Mouse (Mus musculus) hindbrain, embryonic 10.5 days (tissue): ENCODE data around the gene Psmb4. TPM values are rescaled to one million over a fixed set of nuclear protein-coding genes. Genes with fewer than 3 reads are reported as not detected.

Experiments
- polyA plus RNA-seq: library from polyadenylated mRNA; unstranded; fragments of >200 nt; fragmentation: Nextera tagmentation; extraction: Ambion mirVana; gene quantifications from 2 replicates; pipeline ENCODE4 v1.2.1, GENCODE M21; 2016

The Psmb4 gene
- polyA plus RNA-seq, 1 experiment from 2014 or later: 366 TPM

Other genes starting within 250 kb of the Psmb4 start
- not detected in 2 replicates for gene Gm10972, start 243.8 kb downstream of the Psmb4 start, polyA plus RNA-seq
- gene Tuft1, start 228.1 kb downstream of the Psmb4 start, polyA plus RNA-seq: 3.5 and 3.7 TPM in 2 replicates
- 0.20 and 0.24 TPM in 2 replicates for gene Selenbp2, start 193.4 kb downstream of the Psmb4 start, polyA plus RNA-seq
- gene Cgn, start 100.5 kb downstream of the Psmb4 start, polyA plus RNA-seq: 5.0 and 8.0 TPM in 2 replicates
- 17.6 and 18.2 TPM in 2 replicates for gene Pogz, start 49.4 kb downstream of the Psmb4 start, polyA plus RNA-seq
- gene Selenbp1, start 46.1 kb upstream of the Psmb4 start, polyA plus RNA-seq: 5.1 and 7.4 TPM in 2 replicates
- gene Rfx5, start 67.1 kb upstream of the Psmb4 start, polyA plus RNA-seq: 5.7 TPM in 2 replicates
- 20.6 and 22.3 TPM in 2 replicates for gene Pi4kb, start 87.8 kb upstream of the Psmb4 start, polyA plus RNA-seq
- gene Zfp687, start 128.5 kb upstream of the Psmb4 start, polyA plus RNA-seq: 40.0 and 46.5 TPM in 2 replicates
- gene Psmd4, start 155.7 kb upstream of the Psmb4 start, polyA plus RNA-seq: 330 and 353 TPM in 2 replicates
- gene Pip5k1a, start 220.0 kb upstream of the Psmb4 start, polyA plus RNA-seq: 19.0 and 20.1 TPM in 2 replicates
- 274 and 303 TPM in 2 replicates for gene Vps72, start 224.1 kb upstream of the Psmb4 start, polyA plus RNA-seq
- 0.95 and 1.3 TPM in 2 replicates for gene Tmod4, start 237.5 kb upstream of the Psmb4 start, polyA plus RNA-seq
- gene Scnm1, start 247.1 kb upstream of the Psmb4 start, polyA plus RNA-seq: 79.2 and 94.1 TPM in 2 replicates
- 13.4 and 17.2 TPM in 2 replicates for gene Lysmd1, start 247.1 kb upstream of the Psmb4 start, polyA plus RNA-seq